Mouse (Mus musculus) hindbrain, embryonic 11.5 days (tissue): Measurements from ENCODE around the gene Kdm7a. TPM values are rescaled to one million over a fixed set of nuclear protein-coding genes. Genes with fewer than 3 reads are reported as not detected.

Experiments used
- polyA plus RNA-seq: library from polyadenylated mRNA; unstranded; fragments of >200 nt; fragmentation: Nextera tagmentation; extraction: Ambion mirVana; gene quantifications from 2 replicates; pipeline ENCODE4 v1.2.1, GENCODE M21; 2014

The Kdm7a gene
- polyA plus RNA-seq, 1 experiment from 2014 or later = 20.1 TPM

Other genes starting within 250 kb of the Kdm7a start
- gene Parp12, start 88.4 kb downstream of the Kdm7a start, polyA plus RNA-seq = 3.2 and 4.2 TPM in 2 replicates
- 47.0 and 50.3 TPM in 2 replicates for gene Slc37a3, start 170.9 kb upstream of the Kdm7a start, polyA plus RNA-seq
- gene Rab19, start 174.4 kb upstream of the Kdm7a start, polyA plus RNA-seq = 0.39 and 0.74 TPM in 2 replicates
- gene Mkrn1, start 213.7 kb upstream of the Kdm7a start, polyA plus RNA-seq = 127 and 147 TPM in 2 replicates